Mouse (Mus musculus) MEL (cell line): ENCODE results near the gene Syt3. TPM values are rescaled to one million over a fixed set of nuclear protein-coding genes. Genes with fewer than 3 reads are reported as not detected.

Experiments used
- DNase-seq: peaks from one replicate; pipeline ENCODE4 v3.0.0; 2011; ENCODE audit warnings: low read depth, low spot score
- H3K27ac ChIP-seq: 2 replicates; pipeline ENCODE4 v1.5.1; 2012; ENCODE audit warnings: low read depth, mild to moderate bottlenecking, control low read depth, low read length, moderate library complexity; ENCODE audit not compliant: control insufficient read depth
- H3K27me3 ChIP-seq, 2 experiments: fragments of 150-350 bp in 1 of 2; sonication (generic) in 1 of 2; 2 replicates each; pipeline ENCODE4 v1.6.1; 2012; ENCODE audit warnings: low read length in 2 of 2, mild to moderate bottlenecking in 2 of 2, improper control_type of control experiment in 1 of 2, moderate library complexity in 1 of 2; ENCODE audit not compliant: insufficient read depth in 2 of 2, control insufficient read depth in 1 of 2
- H3K36me3 ChIP-seq, 2 experiments: 2 replicates each; pipeline ENCODE4 v1.6.1; 2012 to 2014; ENCODE audit warnings: low read length in 2 of 2, improper control_type of control experiment in 1 of 2, inconsistent platforms in 1 of 2, mild to moderate bottlenecking in 1 of 2; ENCODE audit not compliant: insufficient read depth in 2 of 2, control insufficient read depth in 1 of 2
- H3K4me1 ChIP-seq, 2 experiments: fragments of 150-350 bp in 1 of 2; sonication (generic) in 1 of 2; 2 replicates each; pipeline ENCODE4 v1.6.1; 2012; ENCODE audit warnings: low read length in 2 of 2, improper control_type of control experiment in 1 of 2, mild to moderate bottlenecking in 1 of 2; ENCODE audit not compliant: insufficient read depth in 2 of 2, control insufficient read depth in 1 of 2
- H3K4me3 ChIP-seq, 2 experiments: fragments of 150-350 bp in 1 of 2; sonication (generic) in 1 of 2; 2 replicates each; pipeline ENCODE4 v1.5.1; 2012; ENCODE audit warnings: low read depth in 2 of 2, low read length in 2 of 2, mild to moderate bottlenecking in 2 of 2, moderate library complexity in 2 of 2, control low read depth in 1 of 2, improper control_type of control experiment in 1 of 2; ENCODE audit not compliant: control insufficient read depth in 1 of 2, insufficient read depth in 1 of 2
- H3K79me2 ChIP-seq: 2 replicates; pipeline ENCODE4 v1.6.1; 2012; ENCODE audit warnings: mild to moderate bottlenecking, low read length, moderate library complexity; ENCODE audit not compliant: control insufficient read depth, poor library complexity, insufficient read depth
- H3K9ac ChIP-seq: 2 replicates; pipeline ENCODE4 v1.6.1; 2012; ENCODE audit warnings: low read depth, mild to moderate bottlenecking, control low read depth, low read length, moderate library complexity; ENCODE audit not compliant: control insufficient read depth, poor library complexity, severe bottlenecking
- H3K9me3 ChIP-seq: fragments of 150-350 bp; sonication (generic); replicated peaks from 2 replicates; pipeline ENCODE4 v1.6.1; 2012; ENCODE audit warnings: mild to moderate bottlenecking, low read length, improper control_type of control experiment, moderate library complexity; ENCODE audit not compliant: insufficient read depth
- CHD2 ChIP-seq: IDR thresholded peaks from 2 replicates; pipeline ENCODE4 v1.6.1; 2011; ENCODE audit warnings: low read length, improper control_type of control experiment
- GABPA ChIP-seq: IDR thresholded peaks from 2 replicates; pipeline ENCODE4 v1.6.1; 2012; ENCODE audit warnings: low read depth, mild to moderate bottlenecking, inconsistent platforms, low read length, improper control_type of control experiment, moderate library complexity
- GATA1 ChIP-seq: IDR thresholded peaks from 2 replicates; pipeline ENCODE4 v1.6.1; 2011; ENCODE audit warnings: low read depth, low read length, improper control_type of control experiment
- HCFC1 ChIP-seq: IDR thresholded peaks from 2 replicates; pipeline ENCODE4 v1.6.1; 2012; ENCODE audit warnings: low read depth, mild to moderate bottlenecking, inconsistent platforms, low read length, improper control_type of control experiment, moderate library complexity
- JUND ChIP-seq: IDR thresholded peaks from 2 replicates; pipeline ENCODE4 v1.6.1; 2011; ENCODE audit warnings: low read depth, mild to moderate bottlenecking, improper control_type of control experiment, low read length
- MAFK ChIP-seq: IDR thresholded peaks from 2 replicates; pipeline ENCODE4 v1.6.1; 2011; ENCODE audit warnings: low read depth, mild to moderate bottlenecking, low read length, improper control_type of control experiment, borderline replicate concordance
- MAZ ChIP-seq: IDR thresholded peaks from 2 replicates; pipeline ENCODE4 v1.6.1; 2012; ENCODE audit warnings: low read depth, mild to moderate bottlenecking, inconsistent platforms, low read length, improper control_type of control experiment
- MYB ChIP-seq: IDR thresholded peaks from 2 replicates; pipeline ENCODE4 v1.6.1; 2011; ENCODE audit warnings: mild to moderate bottlenecking, low read depth, low read length, improper control_type of control experiment
- MYC ChIP-seq: IDR thresholded peaks from 2 replicates; pipeline ENCODE4 v1.6.1; 2011; ENCODE audit warnings: low read depth, mild to moderate bottlenecking, low read length, improper control_type of control experiment, moderate library complexity
- POLR2A ChIP-seq, 2 experiments: IDR thresholded peaks; 2 replicates each; pipeline ENCODE4 v1.6.1; 2011 to 2012; ENCODE audit warnings: low read length in 2 of 2, mild to moderate bottlenecking in 2 of 2, control low read depth in 1 of 2, improper control_type of control experiment in 1 of 2, low read depth in 1 of 2, moderate library complexity in 1 of 2; ENCODE audit not compliant: control insufficient read depth in 1 of 2, insufficient read depth in 1 of 2, poor library complexity in 1 of 2
- POLR2AphosphoS2 ChIP-seq: IDR thresholded peaks from 2 replicates; pipeline ENCODE4 v1.6.1; 2011; ENCODE audit warnings: low read length, improper control_type of control experiment
- RCOR1 ChIP-seq: IDR thresholded peaks from 2 replicates; pipeline ENCODE4 v1.6.1; 2012; ENCODE audit warnings: low read depth, mild to moderate bottlenecking, inconsistent platforms, low read length, improper control_type of control experiment
- SIN3A ChIP-seq: IDR thresholded peaks from 2 replicates; pipeline ENCODE4 v1.6.1; 2012; ENCODE audit warnings: low read length, improper control_type of control experiment, inconsistent platforms
- TBP ChIP-seq: IDR thresholded peaks from 2 replicates; pipeline ENCODE4 v1.8.0; 2011; ENCODE audit warnings: low read depth, low read length, improper control_type of control experiment
- TCF12 ChIP-seq: IDR thresholded peaks from 2 replicates; pipeline ENCODE4 v1.6.1; 2014; ENCODE audit warnings: low read depth, mild to moderate bottlenecking, inconsistent platforms, low read length, improper control_type of control experiment, moderate library complexity
- USF1 ChIP-seq: IDR thresholded peaks from 2 replicates; pipeline ENCODE4 v1.6.1; 2014; ENCODE audit warnings: low read depth, mild to moderate bottlenecking, inconsistent platforms, low read length, improper control_type of control experiment, moderate library complexity
- ZNF384 ChIP-seq: IDR thresholded peaks from 2 replicates; pipeline ENCODE4 v1.6.1; 2012; ENCODE audit warnings: low read depth, mild to moderate bottlenecking, inconsistent platforms, low read length, improper control_type of control experiment
- polyA plus RNA-seq, 2 experiments: library from polyadenylated mRNA; stranded (reverse) in 1 of 2; unstranded in 1 of 2; fragments of >175 nt in 1 of 2; fragments of >200 nt in 1 of 2; gene quantifications; 2 replicates each; pipeline versions ENCODE4 v1.2.1 to v1.2.4; 2012; ENCODE audit warnings: low replicate concordance in 2 of 2, low read depth in 1 of 2; ENCODE audit not compliant: insufficient read length in 2 of 2, insufficient read depth in 1 of 2, missing spikeins in 1 of 2
- total RNA-seq: library from RNA; depleted of rRNA; stranded (reverse); fragments of 300-350 nt; gene quantifications from 2 replicates; pipeline ENCODE4 v1.2.3, GENCODE M21; 2012

The Syt3 gene
- total and polyA plus RNA-seq, 3 experiments: 0.08 to 0.56 TPM; not detected in 1

- peak; percentile 17 for DNase-seq
- Histone ChIP-seq H3K27ac (no peak overlapping the region), H3K4me1 (no peaks in the 10 kb centered on the region), H3K4me3 (peak overlapping the region; percentile 81 to 92), H3K27me3 (no peaks in the 10 kb centered on the region), H3K9ac (peak overlapping the region; percentile 80), H3K36me3 (no peaks in the 10 kb centered on the region; a peak in 1 of 4 replicates), H3K79me2 (no peaks in the 10 kb centered on the region; the same call in 1 of the 2 replicates), H3K9me3 (no peaks in the 10 kb centered on the region)
- TF ChIP-seq MAZ: no peak
- no peak for TF ChIP-seq USF1
- TF ChIP-seq RCOR1: no peak
- TF ChIP-seq MYB: no peak
- TF ChIP-seq TCF12: no peak
- no peak for TF ChIP-seq MYC
- TF ChIP-seq SIN3A: no peak
- TF ChIP-seq GATA1: no peak
- no peak for TF ChIP-seq HCFC1
- no peak for TF ChIP-seq POLR2A (IDR thresholded peaks at IDR 0.05; ENCODE audit: control insufficient read depth in 1 of 2, insufficient read depth in 1 of 2, low read depth in 1 of 2, low read length in 2 of 2, poor library complexity in 1 of 2)
- no peak for TF ChIP-seq GABPA
These were observed 9.1 kb upstream of the Syt3 start for GRCm38 (mm10) chr7:44374756-44375155.

- H3K4me1 ChIP-seq: no peaks in the 10 kb centered on the region
- H3K79me2 ChIP-seq: no peaks in the 10 kb centered on the region; the same call in 1 of the 2 replicates
- H3K9me3 ChIP-seq: no peaks in the 10 kb centered on the region
- H3K27ac ChIP-seq: no peak overlapping the region
- H3K36me3 ChIP-seq: no peaks in the 10 kb centered on the region; a peak in 1 of 4 replicates
- TF ChIP-seq HCFC1 (no peak), POLR2AphosphoS2 (no peak), ZNF384 (no peak), MYC (no peak), MYB (no peak), CHD2 (no peak), JUND (no peak), SIN3A (no peak), MAFK (no peak), TBP (no peak)
- no peaks in the 10 kb centered on the region for H3K27me3 ChIP-seq
- H3K4me3 ChIP-seq: no peak overlapping the region
- H3K9ac ChIP-seq: no peak overlapping the region
- no peak for DNase-seq
These were observed 8.7 kb upstream of the Syt3 start for GRCm38 (mm10) chr7:44375207-44375606.
